Mouse (Mus musculus): ENCODE data around the gene Lrig1.

DNA sequence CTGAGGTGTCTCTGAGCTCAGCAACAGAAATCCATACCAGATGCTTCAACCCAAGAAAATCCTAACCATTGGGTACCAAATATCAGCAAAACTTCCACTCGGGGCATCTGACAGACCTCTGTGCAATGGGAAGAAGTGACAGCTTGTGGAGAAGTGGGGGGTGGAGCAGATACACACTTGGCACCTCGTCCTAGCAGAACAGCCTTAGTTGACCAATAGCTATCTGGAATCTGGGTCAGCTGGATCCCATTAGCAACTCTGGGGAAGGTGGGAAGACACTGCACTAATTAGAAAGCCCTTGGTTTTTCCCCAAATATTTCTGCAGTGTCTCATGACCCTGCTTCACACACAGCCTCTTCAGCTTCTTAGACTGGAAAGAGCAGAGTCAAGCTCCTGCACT, 73.2 kb downstream of the Lrig1 start:
- TF ChIP-seq GATA1 (IDR thresholded peaks at IDR 0.05; ENCODE audit: borderline replicate concordance, low read length) (no peak), FLI1 (IDR thresholded peaks at IDR 0.05; ENCODE audit: low read length) (no peak)

All from megakaryocyte, embryonic 14.5 days (primary cell).